ENCODE assay signal across 28 mouse cellular contexts in the genomic region with DNA sequence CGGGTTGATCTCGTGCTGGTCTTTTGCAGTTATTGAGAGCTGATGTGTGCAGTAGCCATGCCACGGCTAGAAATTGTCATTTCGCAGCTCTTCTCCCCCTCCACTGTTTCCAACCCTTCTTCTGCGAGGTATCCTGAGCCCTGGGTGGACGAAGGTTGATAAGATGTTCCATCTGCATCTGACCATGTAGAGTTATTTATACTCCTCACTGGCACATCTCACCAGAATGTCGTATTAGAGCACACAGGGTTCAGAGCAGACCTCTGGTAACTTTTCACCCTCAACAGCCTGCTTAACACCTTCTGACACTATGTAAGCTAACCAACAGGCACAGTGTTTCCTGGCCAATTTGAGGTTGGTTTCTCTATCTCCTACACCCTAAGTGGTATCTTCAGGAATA.
"Had no signal": no experiment of that assay in that cellular context is flagged by ENCODE, and none has a peak within 500 bp of the region (broad histone marks: within the 10 kb centered on the region; RNA-seq: fewer than 3 reads in every experiment).

No protein-coding gene starts in this region.

- H3K4me1 ChIP-seq: embryonic facial prominence, embryonic 10.5 days; embryonic facial prominence, embryonic 12.5 days; embryonic facial prominence, embryonic 13.5 days; embryonic facial prominence, embryonic 15.5 days; forebrain, embryonic 12.5 days; forebrain, embryonic 13.5 days; forebrain, embryonic 15.5 days had no signal

- H3K4me3 ChIP-seq: embryonic facial prominence, embryonic 10.5 days; embryonic facial prominence, embryonic 12.5 days; embryonic facial prominence, embryonic 13.5 days; embryonic facial prominence, embryonic 15.5 days; erythroblast, embryonic 14.5 days; forebrain, embryonic 10.5 days; forebrain, embryonic 12.5 days; forebrain, embryonic 13.5 days; forebrain, embryonic 15.5 days; gastrocnemius, adult 2 months; heart, adult 2 months had no signal

- ATAC-seq: forebrain, embryonic 13.5 days; forebrain, embryonic 14.5 days; forebrain, embryonic 15.5 days; forebrain, embryonic 16.5 days; forebrain, postnatal 0 days had no signal

- H3K9me3 ChIP-seq: embryonic facial prominence, embryonic 10.5 days; embryonic facial prominence, embryonic 12.5 days; embryonic facial prominence, embryonic 13.5 days; embryonic facial prominence, embryonic 15.5 days; forebrain, embryonic 10.5 days; forebrain, embryonic 12.5 days; forebrain, embryonic 13.5 days; forebrain, embryonic 15.5 days had no signal

- H3K27ac ChIP-seq: embryonic facial prominence, embryonic 10.5 days; embryonic facial prominence, embryonic 12.5 days; embryonic facial prominence, embryonic 13.5 days; embryonic facial prominence, embryonic 15.5 days; forebrain, embryonic 10.5 days; forebrain, embryonic 12.5 days; forebrain, embryonic 13.5 days; forebrain, embryonic 15.5 days; gastrocnemius, adult 2 months; heart, adult 2 months had no signal

- DNase-seq: cerebellum, adult 2 months; cerebellum, adult 8-10 months; cerebellum, adult 9-10 months; cerebellum, adult 9-11 months; cerebellum, postnatal 10 days; cerebellum, postnatal 14 days; cerebellum, postnatal 25 days; cerebellum, postnatal 36 days; embryo, embryonic 11 days; forebrain, postnatal 0 days; gastrocnemius, adult 2 months; gastrocnemius, postnatal 10 days; gastrocnemius, postnatal 14 days; gastrocnemius, postnatal 25 days; gastrocnemius, postnatal 36 days; heart, adult 18-20 months; heart, adult 2 months had no signal

- H3K4me2 ChIP-seq: embryonic facial prominence, embryonic 12.5 days; embryonic facial prominence, embryonic 13.5 days; embryonic facial prominence, embryonic 15.5 days; forebrain, embryonic 12.5 days; forebrain, embryonic 13.5 days; forebrain, embryonic 15.5 days had no signal

- H3K36me3 ChIP-seq: embryonic facial prominence, embryonic 10.5 days; embryonic facial prominence, embryonic 12.5 days; embryonic facial prominence, embryonic 13.5 days; embryonic facial prominence, embryonic 15.5 days; forebrain, embryonic 10.5 days; forebrain, embryonic 12.5 days; forebrain, embryonic 15.5 days had no signal

- H3K27me3 ChIP-seq: embryonic facial prominence, embryonic 12.5 days; embryonic facial prominence, embryonic 13.5 days; embryonic facial prominence, embryonic 15.5 days; forebrain, embryonic 12.5 days; forebrain, embryonic 13.5 days; forebrain, embryonic 15.5 days had no signal

- H3K9ac ChIP-seq: embryonic facial prominence, embryonic 12.5 days; embryonic facial prominence, embryonic 13.5 days; embryonic facial prominence, embryonic 15.5 days; forebrain, embryonic 12.5 days; forebrain, embryonic 13.5 days; forebrain, embryonic 15.5 days; forebrain, postnatal 0 days had no signal
